Mouse (Mus musculus) myocyte (in vitro differentiated cells): Measurements from ENCODE around the gene 9130230L23Rik. TPM values are rescaled to one million over a fixed set of nuclear protein-coding genes. Genes with fewer than 3 reads are reported as not detected.

Experiments used
- H3K27me3 ChIP-seq: one replicate; pipeline ENCODE4 v1.6.1; 2011; ENCODE audit not compliant: control insufficient read depth, insufficient read depth, insufficient read length
- H3K36me3 ChIP-seq: one replicate; pipeline ENCODE4 v1.6.1; 2011; ENCODE audit not compliant: control insufficient read depth, insufficient read depth
- H3K4me2 ChIP-seq: one replicate; pipeline ENCODE4 v1.6.1; 2011; ENCODE audit warnings: low read depth, control low read depth
- H3K4me3 ChIP-seq: one replicate; pipeline ENCODE4 v1.5.1; 2011; ENCODE audit warnings: mild to moderate bottlenecking, control low read depth, moderate library complexity
- H3K79me2 ChIP-seq: one replicate; pipeline ENCODE4 v1.6.1; 2011; ENCODE audit not compliant: control insufficient read depth, insufficient read depth
- H3ac ChIP-seq: one replicate; pipeline ENCODE4 v1.6.1; 2011; ENCODE audit not compliant: control insufficient read depth, insufficient read length
- CEBPB ChIP-seq: IDR thresholded peaks from 2 replicates; pipeline ENCODE4 v1.6.1; 2011; ENCODE audit warnings: mild to moderate bottlenecking, moderate library complexity; ENCODE audit not compliant: poor library complexity, insufficient read depth, severe bottlenecking
- E2F4 ChIP-seq: IDR thresholded peaks from one replicate; pipeline ENCODE4 v1.6.1; 2011; ENCODE audit warnings: mild to moderate bottlenecking, control low read depth, moderate library complexity; ENCODE audit not compliant: insufficient read depth
- MAX ChIP-seq: IDR thresholded peaks from one replicate; pipeline ENCODE4 v1.6.1; 2011; ENCODE audit warnings: low read depth, mild to moderate bottlenecking, control low read depth
- MYOD1 ChIP-seq, 3 experiments: IDR thresholded peaks; one replicate each; pipeline ENCODE4 v1.6.1; 2011; ENCODE audit warnings: control low read depth in 2 of 3, low read depth in 2 of 3, mild to moderate bottlenecking in 2 of 3, moderate library complexity in 1 of 3; ENCODE audit not compliant: insufficient read length in 2 of 3, control insufficient read depth in 1 of 3
- MYOG ChIP-seq, 3 experiments: IDR thresholded peaks; one replicate each; pipeline ENCODE4 v1.6.1; 2011; ENCODE audit warnings: control low read depth in 2 of 3, low read depth in 2 of 3, mild to moderate bottlenecking in 2 of 3; ENCODE audit not compliant: insufficient read length in 2 of 3, control insufficient read depth in 1 of 3, insufficient read depth in 1 of 3
- POLR2A ChIP-seq: IDR thresholded peaks from one replicate; pipeline ENCODE4 v1.6.1; 2011; ENCODE audit warnings: low read depth, mild to moderate bottlenecking, control low read depth, moderate library complexity; ENCODE audit not compliant: insufficient read length
- POLR2AphosphoS2 ChIP-seq: IDR thresholded peaks from one replicate; pipeline ENCODE4 v1.6.1; 2011; ENCODE audit warnings: low read depth, control low read depth; ENCODE audit not compliant: insufficient read length
- REST ChIP-seq: IDR thresholded peaks from one replicate; pipeline ENCODE4 v1.6.1; 2011; ENCODE audit warnings: mild to moderate bottlenecking, control low read depth, moderate library complexity; ENCODE audit not compliant: insufficient read depth, insufficient read length
- SRF ChIP-seq: IDR thresholded peaks from one replicate; pipeline ENCODE4 v1.6.1; 2011; ENCODE audit warnings: low read depth; ENCODE audit not compliant: control insufficient read depth, insufficient read length
- TCF12 ChIP-seq: IDR thresholded peaks from one replicate; pipeline ENCODE4 v1.6.1; 2011; ENCODE audit warnings: mild to moderate bottlenecking, control low read depth; ENCODE audit not compliant: poor library complexity, insufficient read depth, severe bottlenecking
- TCF3 ChIP-seq: IDR thresholded peaks from one replicate; pipeline ENCODE4 v1.6.1; 2011; ENCODE audit warnings: low read depth, control low read depth; ENCODE audit not compliant: insufficient read length
- USF1 ChIP-seq: IDR thresholded peaks from one replicate; pipeline ENCODE4 v1.6.1; 2011; ENCODE audit warnings: low read depth, mild to moderate bottlenecking, control low read depth, moderate library complexity
- polyA plus RNA-seq: library from polyadenylated mRNA; unstranded; fragments of >200 nt; fragmentation: generic; extraction: Trizol; gene quantifications from one replicate; pipeline ENCODE4 v1.2.1, GENCODE M21; 2012; ENCODE audit warnings: missing spikeins

9130230L23Rik gene
- polyA plus RNA-seq, 1 experiment, result 0.08 TPM

GRCm38 (mm10) chr5:66042651-66043340, 38.7 kb upstream of the 9130230L23Rik start:
- Histone ChIP-seq H3K4me3 (no peak overlapping the region), H3ac (no peak overlapping the region), H3K36me3 (no peaks in the 10 kb centered on the region), H3K27me3 (no peaks in the 10 kb centered on the region), H3K79me2 (no peaks in the 10 kb centered on the region), H3K4me2 (no peak overlapping the region)
- no peak for TF ChIP-seq POLR2AphosphoS2

- Histone ChIP-seq H3K36me3 (no peaks in the 10 kb centered on the region), H3ac (no peak overlapping the region), H3K79me2 (no peaks in the 10 kb centered on the region), H3K27me3 (no peaks in the 10 kb centered on the region), H3K4me3 (no peak overlapping the region), H3K4me2 (no peak overlapping the region)
- TF ChIP-seq TCF12 (no peak), REST (no peak), SRF (no peak), E2F4 (no peak), MYOG (IDR thresholded peaks at IDR 0.05; ENCODE audit: control insufficient read depth in 1 of 3, insufficient read depth in 1 of 3, insufficient read length in 2 of 3, low read depth in 2 of 3) (no peak), USF1 (no peak), POLR2A (no peak)
Observed at GRCm38 (mm10) chr5:66040744-66041279, 36.7 kb upstream of the 9130230L23Rik start.

- Histone ChIP-seq H3K36me3 (no peaks in the 10 kb centered on the region), H3K4me3 (no peak overlapping the region), H3K27me3 (no peaks in the 10 kb centered on the region), H3K4me2 (no peak overlapping the region), H3K79me2 (no peaks in the 10 kb centered on the region), H3ac (no peak overlapping the region)
- TF ChIP-seq CEBPB (no peak), MYOG (IDR thresholded peaks at IDR 0.05; ENCODE audit: control insufficient read depth in 1 of 3, insufficient read depth in 1 of 3, insufficient read length in 2 of 3, low read depth in 2 of 3) (no peak), TCF12 (no peak), SRF (no peak), POLR2A (no peak), E2F4 (no peak)
Observed at GRCm38 (mm10) chr5:66039813-66040212, 35.7 kb upstream of the 9130230L23Rik start.

GRCm38 (mm10) chr5:66037066-66037465, 33.0 kb upstream of the 9130230L23Rik start:
- Histone ChIP-seq H3K36me3 (no peaks in the 10 kb centered on the region), H3ac (no peak overlapping the region), H3K4me2 (no peak overlapping the region), H3K4me3 (no peak overlapping the region), H3K27me3 (no peaks in the 10 kb centered on the region), H3K79me2 (no peaks in the 10 kb centered on the region)
- no peak for TF ChIP-seq SRF
- TF ChIP-seq MAX, result no peak
- TF ChIP-seq POLR2AphosphoS2, result no peak
- no peak for TF ChIP-seq TCF12
- TF ChIP-seq REST, result no peak
- TF ChIP-seq MYOG (IDR thresholded peaks at IDR 0.05; ENCODE audit: control insufficient read depth in 1 of 3, insufficient read depth in 1 of 3, insufficient read length in 2 of 3, low read depth in 2 of 3), result no peak
- no peak for TF ChIP-seq TCF3
- TF ChIP-seq CEBPB, result no peak
- TF ChIP-seq POLR2A, result no peak
- no peak for TF ChIP-seq MYOD1 (IDR thresholded peaks at IDR 0.05; ENCODE audit: control insufficient read depth in 1 of 3, insufficient read length in 2 of 3, low read depth in 2 of 3)
- TF ChIP-seq E2F4, result no peak
- no peak for TF ChIP-seq USF1

GRCm38 (mm10) chr5:66036440-66037054, 32.5 kb upstream of the 9130230L23Rik start:
- Histone ChIP-seq H3K27me3 (no peaks in the 10 kb centered on the region), H3K4me3 (no peak overlapping the region), H3K79me2 (no peaks in the 10 kb centered on the region), H3K36me3 (no peaks in the 10 kb centered on the region), H3ac (no peak overlapping the region), H3K4me2 (no peak overlapping the region)
- TF ChIP-seq MAX (no peak), TCF3 (no peak), USF1 (no peak), MYOD1 (IDR thresholded peaks at IDR 0.05; ENCODE audit: control insufficient read depth in 1 of 3, insufficient read length in 2 of 3, low read depth in 2 of 3) (no peak), SRF (no peak), REST (no peak), E2F4 (no peak), CEBPB (no peak), POLR2AphosphoS2 (no peak), MYOG (IDR thresholded peaks at IDR 0.05; ENCODE audit: control insufficient read depth in 1 of 3, insufficient read depth in 1 of 3, insufficient read length in 2 of 3, low read depth in 2 of 3) (no peak), TCF12 (no peak), POLR2A (no peak)
